Mouse (Mus musculus) retina, postnatal 1 day (tissue): ENCODE data around the gene Rbm19.

Experiments used
- DNase-seq: peaks from one replicate; pipeline ENCODE4 v3.0.0-alpha.2; 2012

Gene Rbm19

DNA sequence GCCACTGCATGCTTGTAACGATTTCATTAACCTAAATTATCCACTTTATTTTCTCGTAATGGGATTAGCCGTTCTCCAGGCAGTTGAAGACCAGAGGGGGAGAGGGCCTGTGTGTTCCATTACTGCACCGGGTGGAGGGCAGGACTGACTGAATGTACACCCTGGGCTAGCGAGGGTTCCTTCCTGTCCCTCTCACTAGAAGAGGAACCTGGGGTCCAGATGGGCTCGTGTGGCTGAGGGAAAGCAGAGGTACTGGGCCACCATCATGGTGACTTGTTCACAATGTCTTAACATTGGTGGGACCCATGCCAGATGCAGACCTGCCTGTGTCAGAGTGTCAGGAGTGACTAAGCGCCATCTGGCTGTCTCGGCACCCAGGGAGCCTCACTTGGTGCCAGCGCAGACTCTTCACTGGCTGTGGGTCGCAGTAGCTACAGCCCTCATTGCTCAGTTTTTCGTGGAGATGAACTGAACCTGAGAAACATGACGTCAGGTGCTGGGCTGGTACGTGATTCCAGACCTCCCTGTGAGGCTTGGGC is 51.6 kb downstream of the Rbm19 start:
- DNase-seq: peak; percentile 40

GRCm38 (mm10) chr5:120171865-120172728 is 55.8 kb downstream of the Rbm19 start:
- DNase-seq: peak; percentile 31

DNA sequence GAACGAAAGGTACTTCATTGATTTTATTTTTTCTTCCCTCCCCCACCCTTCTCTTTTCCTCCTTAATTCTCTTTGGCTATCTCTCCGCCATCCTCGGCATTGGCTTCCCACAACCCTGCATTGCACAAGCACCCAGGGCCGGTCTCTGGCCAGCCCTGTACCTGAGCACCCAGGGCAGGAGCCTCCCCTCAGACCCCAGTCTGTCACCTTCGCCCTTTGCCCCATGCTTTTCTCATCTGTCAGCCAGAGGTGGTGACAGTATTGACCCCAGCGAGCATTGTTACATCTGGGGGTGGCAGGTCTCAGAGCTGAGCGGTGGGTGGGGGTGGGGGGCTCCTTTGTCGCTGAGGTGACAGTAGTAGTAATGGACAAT is 56.5 kb downstream of the Rbm19 start:
- no peak for DNase-seq

DNA sequence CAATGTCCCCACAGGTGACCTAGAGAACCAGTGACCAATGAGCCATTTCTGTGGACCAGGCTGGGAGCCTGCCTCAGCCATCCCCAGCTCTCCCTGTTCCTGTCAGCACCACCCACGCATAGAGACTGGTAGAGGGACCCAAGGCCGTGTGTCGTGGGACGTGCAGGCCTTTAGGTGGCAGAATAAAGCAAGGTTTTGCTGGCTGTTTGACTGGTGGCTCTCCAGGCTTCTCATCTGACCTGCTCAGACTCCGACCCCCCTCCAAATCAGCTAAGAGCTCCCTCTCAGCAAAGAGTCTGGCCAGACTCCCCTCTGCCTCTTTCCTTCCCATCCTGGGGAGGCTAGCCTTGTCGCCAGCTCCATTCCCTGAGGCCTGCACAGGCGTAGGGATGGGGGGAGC is 58.1 kb downstream of the Rbm19 start:
- peak; percentile 57 for DNase-seq

DNA sequence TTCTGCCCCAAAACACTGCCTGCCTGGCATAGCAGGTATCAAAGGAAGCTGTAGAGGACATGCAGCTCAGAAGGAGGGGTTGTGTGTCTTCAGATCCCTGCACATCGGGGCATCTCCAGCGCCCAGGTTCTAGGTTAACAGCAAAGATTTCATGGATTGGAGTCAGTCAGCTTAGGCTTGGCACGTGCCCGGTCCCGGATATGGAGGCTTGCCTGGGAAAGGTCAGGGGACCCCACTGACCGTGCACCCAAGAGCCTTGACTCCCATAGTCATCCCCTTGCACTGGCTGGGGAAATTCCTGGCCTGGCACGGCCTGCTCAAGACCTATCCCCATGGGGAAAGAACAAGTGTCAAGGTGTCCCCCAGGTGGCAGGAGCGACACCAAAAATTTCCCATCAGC is 59.0 kb downstream of the Rbm19 start:
- DNase-seq: no peak

- no peak for DNase-seq
Observed at GRCm38 (mm10) chr5:120176246-120177065, 60.2 kb downstream of the Rbm19 start.

- DNase-seq: no peak
Observed at GRCm38 (mm10) chr5:120177066-120177340, 60.7 kb downstream of the Rbm19 start.

DNA sequence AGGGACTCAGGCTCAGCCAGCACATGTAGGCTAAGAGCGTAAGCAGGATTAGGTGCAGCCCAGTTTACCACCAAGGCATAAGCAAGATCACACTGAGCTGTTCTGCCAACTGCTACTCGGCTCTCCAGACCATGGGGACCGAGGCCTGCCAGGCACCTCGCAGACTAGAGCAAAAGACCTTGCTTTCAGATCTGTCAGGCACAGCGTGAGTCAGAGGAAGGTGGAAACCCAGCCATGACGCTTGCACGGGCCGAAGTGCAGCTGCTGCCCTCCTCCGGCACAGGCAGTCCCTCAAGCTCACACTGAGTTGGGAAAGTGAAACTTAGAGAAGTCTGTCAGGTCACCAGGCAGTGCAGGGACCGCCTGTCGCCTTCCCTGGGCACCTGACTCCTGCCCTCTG is 63.8 kb downstream of the Rbm19 start:
- DNase-seq: no peak

DNA sequence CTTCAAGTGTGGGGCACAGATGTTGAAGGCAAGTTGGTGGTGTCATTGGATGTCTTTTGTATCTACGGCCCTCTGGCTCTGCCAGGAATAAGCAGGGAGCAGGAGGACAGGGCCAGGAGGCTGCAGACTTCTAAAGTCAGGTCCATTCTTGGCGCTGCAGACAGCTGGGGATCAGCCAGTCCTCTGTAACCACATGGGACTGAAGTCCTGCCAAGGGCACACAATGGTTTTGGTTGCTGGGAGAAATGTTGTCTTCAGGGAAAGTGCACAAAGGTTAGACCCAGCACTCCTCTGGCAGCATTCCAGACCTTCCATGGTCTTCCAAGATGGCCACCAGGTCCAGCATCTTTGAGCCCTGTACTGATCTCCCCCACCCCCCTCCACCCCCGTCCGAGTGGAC is 65.1 kb downstream of the Rbm19 start:
- DNase-seq: no peak

DNA sequence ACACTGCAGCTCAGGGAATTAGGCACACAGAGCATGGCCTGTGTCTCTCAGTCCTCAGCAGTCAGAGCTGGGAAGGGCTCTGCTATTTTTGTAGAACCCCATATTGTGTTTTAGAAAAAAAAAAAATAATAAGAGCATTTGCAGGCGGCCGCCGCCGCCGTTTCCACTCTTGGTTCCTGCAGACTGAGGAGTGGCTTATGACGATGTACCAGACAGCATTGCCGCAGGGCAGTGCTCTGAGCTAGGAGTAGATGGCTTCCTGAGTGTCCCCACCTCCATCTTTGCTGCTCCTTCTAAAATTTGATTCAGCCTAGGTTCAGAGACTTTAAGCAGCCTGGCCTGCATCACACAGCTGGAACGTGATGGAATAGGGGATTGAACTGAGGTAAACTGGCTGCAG is 67.1 kb downstream of the Rbm19 start:
- DNase-seq: no peak

- no peak for DNase-seq
Observed at GRCm38 (mm10) chr5:120183790-120184189, 67.5 kb downstream of the Rbm19 start.

- DNase-seq: no peak
Observed at GRCm38 (mm10) chr5:120185949-120186348, 69.7 kb downstream of the Rbm19 start.

GRCm38 (mm10) chr5:120188541-120188940 is 72.3 kb downstream of the Rbm19 start:
- DNase-seq: no peak

- DNase-seq: no peak
Observed at GRCm38 (mm10) chr5:120190001-120190582, 73.8 kb downstream of the Rbm19 start.

DNA sequence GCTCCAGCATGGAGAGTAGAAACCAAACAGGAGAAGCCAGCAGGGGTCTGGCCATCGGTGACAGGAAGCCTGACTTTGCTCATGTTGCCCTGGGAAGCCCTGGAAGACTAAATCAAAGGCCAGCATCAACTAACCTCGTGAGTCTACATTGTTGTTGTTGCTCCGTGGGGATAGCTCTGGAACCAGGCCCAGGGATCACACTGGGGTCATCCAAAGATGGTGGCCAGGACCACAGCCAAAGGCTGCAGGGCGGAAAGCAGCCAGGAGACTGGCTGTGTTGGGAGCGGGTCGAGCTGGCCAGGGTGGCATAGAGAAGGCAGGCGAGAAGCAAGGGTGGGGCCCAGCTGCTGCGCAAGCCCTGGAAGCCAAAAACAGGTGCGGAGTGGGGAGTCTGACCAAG is 75.4 kb downstream of the Rbm19 start:
- no peak for DNase-seq

DNA sequence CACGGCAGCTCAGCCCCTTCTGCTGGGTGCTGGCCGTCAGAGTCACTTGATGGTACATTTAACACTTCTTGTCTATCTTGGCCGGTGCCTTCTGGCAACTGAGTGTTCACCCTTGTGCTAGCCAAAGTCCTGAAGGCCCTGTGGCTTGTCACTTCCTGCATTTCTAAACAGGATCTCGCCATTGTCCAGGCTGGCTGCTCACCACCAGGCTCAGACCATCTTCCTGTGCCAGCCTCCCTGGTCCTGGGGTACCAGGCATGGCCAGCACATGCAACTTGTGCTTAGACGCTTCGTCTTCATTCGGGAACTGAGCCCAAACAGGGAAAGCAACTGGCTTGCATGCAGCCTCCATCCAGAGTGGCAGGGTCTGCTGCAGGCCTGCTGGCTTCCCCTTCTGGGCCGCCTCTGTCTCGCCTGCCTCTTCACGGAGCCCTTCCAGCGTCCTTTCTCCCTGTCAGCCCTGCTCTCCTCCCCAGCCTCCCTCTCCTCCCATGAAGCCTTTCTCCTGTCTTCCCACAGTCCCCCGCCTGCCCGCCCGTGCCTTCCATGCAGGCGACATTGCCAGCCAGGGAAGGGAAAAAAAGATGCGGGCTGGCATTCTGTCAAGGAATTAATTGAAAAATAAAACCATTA is 78.2 kb downstream of the Rbm19 start:
- peak; percentile 53 for DNase-seq

GRCm38 (mm10) chr5:120194948-120195347 is 78.7 kb downstream of the Rbm19 start:
- DNase-seq: peak; percentile 44

DNA sequence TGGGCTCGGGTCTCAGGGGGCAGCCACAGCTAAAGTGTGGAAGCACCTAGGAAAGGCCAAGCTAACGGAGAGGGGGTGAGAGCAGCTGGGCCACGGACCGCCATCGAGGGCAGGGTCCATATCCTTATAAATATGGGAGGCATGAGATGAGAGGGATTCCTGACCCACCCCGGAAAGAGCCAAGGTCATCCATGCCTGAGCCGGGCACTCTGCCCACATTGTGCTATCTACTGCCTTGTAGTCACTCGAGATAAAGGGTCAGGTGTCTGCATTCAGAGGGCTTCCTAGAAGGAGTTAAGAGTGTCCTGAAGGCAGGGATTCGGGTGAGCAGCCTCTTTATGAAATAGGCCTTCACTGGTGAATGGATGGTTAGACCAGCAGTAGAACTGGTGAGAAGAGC is 80.6 kb downstream of the Rbm19 start:
- DNase-seq: no peak

DNA sequence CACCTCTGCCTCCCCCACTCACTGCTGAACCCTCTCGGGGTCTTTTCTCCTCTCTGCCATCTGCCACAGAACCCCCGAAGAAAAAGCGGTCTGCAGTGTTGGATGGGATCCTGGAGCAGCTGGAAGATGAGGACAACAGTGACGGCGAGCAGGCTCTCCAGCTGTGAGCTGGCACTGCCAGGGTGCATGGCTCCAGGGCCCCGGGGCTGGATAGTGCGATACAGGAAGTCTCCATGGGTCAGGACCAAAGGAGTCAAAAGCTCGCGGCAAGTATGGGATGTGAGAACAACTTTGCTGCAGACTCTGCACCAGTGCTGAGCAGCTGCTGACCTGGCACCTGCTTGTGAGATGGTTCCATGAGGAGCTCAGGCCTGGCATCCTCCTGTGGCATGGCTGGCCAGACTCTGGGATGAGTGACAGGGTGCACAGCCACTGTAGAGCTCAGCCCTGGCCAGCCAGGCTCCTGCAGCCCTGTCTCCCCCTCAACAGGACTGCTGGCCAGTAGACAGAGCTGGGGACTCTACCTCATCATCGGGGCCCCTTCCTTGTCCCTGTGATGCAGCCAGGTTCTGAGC is 81.6 kb downstream of the Rbm19 start:
- no peak for DNase-seq

DNA sequence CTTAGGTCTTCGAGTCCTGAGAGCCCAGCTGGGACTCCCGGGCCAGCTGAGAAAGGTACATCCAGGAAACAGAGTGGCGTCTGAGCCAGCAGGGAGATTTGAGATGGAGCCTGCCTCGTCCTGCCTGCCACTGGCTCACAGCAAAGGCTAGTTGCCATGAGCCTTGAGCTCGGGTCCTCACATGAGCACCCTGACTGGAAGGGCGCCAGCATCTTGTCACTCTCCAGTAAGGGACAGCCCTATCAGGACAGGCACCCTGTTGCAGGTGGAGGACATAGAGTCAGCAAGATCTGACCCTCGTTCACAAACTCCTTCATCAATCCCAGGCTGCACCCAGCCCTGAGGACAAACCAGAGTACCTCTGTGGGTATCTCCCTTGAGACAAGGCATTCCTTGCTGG is 83.6 kb downstream of the Rbm19 start:
- DNase-seq: no peak

GRCm38 (mm10) chr5:120204316-120204715 is 88.1 kb downstream of the Rbm19 start:
- DNase-seq: no peak

DNA sequence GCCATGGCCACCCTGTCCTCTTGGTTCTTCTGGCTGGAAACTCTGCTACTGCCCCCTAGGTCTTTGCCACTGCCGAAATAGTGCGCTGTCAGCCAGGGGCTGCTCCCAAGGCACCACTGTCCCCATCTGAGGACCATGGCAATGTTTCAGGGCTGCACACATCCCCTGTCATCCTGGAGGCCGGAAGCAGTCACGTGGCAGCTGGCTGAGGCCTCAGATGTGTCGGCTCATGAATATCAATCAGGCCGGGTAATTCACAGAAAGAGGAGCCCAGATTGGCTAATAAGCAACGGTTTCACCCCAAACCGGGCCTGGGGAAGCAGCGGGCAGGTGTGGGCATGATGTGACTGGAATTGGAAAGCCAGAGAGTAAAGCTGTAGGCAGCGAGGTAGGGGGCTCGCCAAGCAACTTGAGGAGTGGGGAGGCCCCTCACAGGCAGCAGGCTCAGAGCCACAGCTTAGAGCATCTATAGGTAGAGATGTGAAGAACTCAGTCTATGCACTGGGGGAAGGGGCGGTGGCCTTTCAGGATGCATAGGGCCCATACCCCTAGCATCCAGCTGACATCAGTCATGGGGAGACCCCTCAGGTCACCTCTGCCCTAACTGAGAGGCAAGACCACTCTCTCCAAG is 90.2 kb downstream of the Rbm19 start:
- DNase-seq: no peak
